Mouse (Mus musculus): ENCODE measurements at regions not wholly inside any gene's neighbourhood (a gene's known extent, or its start where the extent isn't known, plus 50 kb on each side); places are given as distances from the start of the nearest gene placed in this dataset.

DNA sequence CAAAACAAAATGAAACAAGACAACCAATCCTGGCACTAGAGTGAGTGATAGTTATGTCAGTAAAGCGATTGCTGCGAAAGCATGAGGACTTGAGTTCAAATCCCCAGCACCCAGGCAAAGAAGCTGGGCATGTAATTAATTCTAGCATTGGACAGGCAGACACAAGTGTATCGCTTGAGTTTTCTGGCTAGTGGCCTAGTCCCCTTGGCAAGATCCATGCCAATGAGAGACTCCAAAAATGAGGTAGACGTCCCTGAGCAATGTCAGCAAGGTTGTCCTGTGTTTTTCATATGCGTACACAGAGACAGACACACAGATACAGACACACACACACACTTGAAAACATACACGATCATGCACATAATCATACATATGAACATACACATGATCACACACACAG is 237.3 kb downstream of the Fgf9 start:
- Histone ChIP-seq H3K27ac (ENCODE audit: control insufficient read depth, low read depth, low read length) (no peak overlapping the region), H3K4me3 (ENCODE audit: control insufficient read depth in 1 of 2, insufficient read depth in 1 of 2, low read depth in 2 of 2, low read length in 2 of 2) (no peak overlapping the region), H3K79me2 (ENCODE audit: control insufficient read depth, insufficient read depth, low read length, poor library complexity) (no peaks in the 10 kb centered on the region), H3K9ac (ENCODE audit: control insufficient read depth, low read depth, low read length, poor library complexity, severe bottlenecking) (no peak overlapping the region), H3K36me3 (ENCODE audit: control insufficient read depth in 1 of 2, insufficient read depth in 2 of 2, low read length in 2 of 2) (no peaks in the 10 kb centered on the region), H3K27me3 (ENCODE audit: control insufficient read depth in 1 of 2, insufficient read depth in 2 of 2, low read length in 2 of 2) (no peaks in the 10 kb centered on the region), H3K4me1 (ENCODE audit: control insufficient read depth in 1 of 2, insufficient read depth in 2 of 2, low read length in 2 of 2) (no peaks in the 10 kb centered on the region), H3K9me3 (replicated peaks; ENCODE audit: insufficient read depth, low read length) (no peaks in the 10 kb centered on the region)
- DNase-seq (ENCODE audit: low read depth, low spot score), result no peak
- TF ChIP-seq UBTF (IDR thresholded peaks at IDR 0.05; ENCODE audit: borderline replicate concordance, insufficient read depth, low read depth, low read length), result no peak
- TF ChIP-seq MEF2A (IDR thresholded peaks at IDR 0.05; ENCODE audit: extremely low read depth, insufficient replicate concordance, low read depth, low read length, poor library complexity, severe bottlenecking), result no peak
- TF ChIP-seq RAD21 (IDR thresholded peaks at IDR 0.05; ENCODE audit: low read depth, low read length), result no peak
- TF ChIP-seq POLR2AphosphoS5 (IDR thresholded peaks at IDR 0.05; ENCODE audit: borderline replicate concordance, low read depth, low read length), result no peak
- TF ChIP-seq KAT2A (conservative IDR thresholded peaks at IDR 0.05; ENCODE audit: low read depth, low read length), result no peak
- no peak for TF ChIP-seq HCFC1 (IDR thresholded peaks at IDR 0.05; ENCODE audit: low read depth, low read length)
- no peak for TF ChIP-seq E2F4 (IDR thresholded peaks at IDR 0.05; ENCODE audit: borderline replicate concordance, low read depth, low read length)
- no peak for TF ChIP-seq POLR2A (IDR thresholded peaks at IDR 0.05; ENCODE audit: control insufficient read depth in 1 of 2, insufficient read depth in 1 of 2, low read depth in 1 of 2, low read length in 2 of 2, poor library complexity in 1 of 2)
- no peak for TF ChIP-seq TAL1 (IDR thresholded peaks at IDR 0.05; ENCODE audit: low read length)
- TF ChIP-seq ETS1 (IDR thresholded peaks at IDR 0.05; ENCODE audit: low read depth, low read length), result no peak
- TF ChIP-seq USF1 (IDR thresholded peaks at IDR 0.05; ENCODE audit: low read depth, low read length), result no peak
- TF ChIP-seq ZKSCAN1 (IDR thresholded peaks at IDR 0.05; ENCODE audit: low read depth, low read length), result no peak
- TF ChIP-seq ZMIZ1 (IDR thresholded peaks at IDR 0.05; ENCODE audit: low read depth, low read length), result no peak

DNA sequence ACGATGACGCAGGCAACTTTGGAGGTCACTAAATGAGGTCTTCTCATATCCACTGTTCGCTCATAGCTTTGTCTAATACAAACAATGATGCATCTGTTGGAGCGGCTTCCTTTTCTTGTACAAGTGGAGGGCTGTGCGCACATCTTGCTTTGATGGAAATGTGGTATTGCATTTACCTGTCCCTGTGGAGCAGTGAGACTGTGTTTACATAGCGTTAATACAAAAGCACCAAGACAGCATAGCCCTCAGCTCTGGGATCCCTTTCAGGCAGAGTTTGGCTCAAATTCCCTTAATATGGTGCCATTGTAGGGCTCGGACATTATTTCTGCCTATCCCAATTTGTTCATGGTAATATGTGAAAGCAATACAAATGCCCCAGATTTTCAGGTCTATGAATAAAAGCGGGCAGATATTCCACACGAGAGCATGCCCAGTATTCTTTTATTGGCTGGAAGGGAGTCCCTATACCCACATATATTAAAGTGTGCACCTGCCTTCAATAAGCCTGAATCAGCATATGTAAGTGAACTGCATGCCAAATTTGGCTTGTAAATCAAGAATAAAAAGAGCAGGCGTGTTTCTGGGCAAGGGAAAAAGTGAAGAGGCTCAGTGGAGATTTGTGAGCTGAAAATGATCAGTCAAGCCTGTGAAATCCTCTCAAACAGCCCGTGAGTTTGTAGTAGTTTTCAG is 236.6 kb downstream of the Fgf9 start:
- no peaks in the 10 kb centered on the region for H3K36me3 ChIP-seq (ENCODE audit: control insufficient read depth in 1 of 2, insufficient read depth in 2 of 2, low read length in 2 of 2)
- TF ChIP-seq GABPA (IDR thresholded peaks at IDR 0.05; ENCODE audit: low read depth, low read length), result no peak
- TF ChIP-seq GATA1 (IDR thresholded peaks at IDR 0.05; ENCODE audit: low read depth, low read length), result no peak
- no peak for TF ChIP-seq ELF1 (IDR thresholded peaks at IDR 0.05; ENCODE audit: low read depth, low read length)
- TF ChIP-seq JUND (IDR thresholded peaks at IDR 0.05; ENCODE audit: low read depth, low read length), result no peak
- TF ChIP-seq MYB (IDR thresholded peaks at IDR 0.05; ENCODE audit: low read depth, low read length), result no peak
- TF ChIP-seq RAD21 (IDR thresholded peaks at IDR 0.05; ENCODE audit: low read depth, low read length), result no peak
- TF ChIP-seq E2F4 (IDR thresholded peaks at IDR 0.05; ENCODE audit: borderline replicate concordance, low read depth, low read length), result no peak
- TF ChIP-seq ZNF384 (IDR thresholded peaks at IDR 0.05; ENCODE audit: low read depth, low read length), result no peak
- TF ChIP-seq HCFC1 (IDR thresholded peaks at IDR 0.05; ENCODE audit: low read depth, low read length), result no peak
- TF ChIP-seq ETS1 (IDR thresholded peaks at IDR 0.05; ENCODE audit: low read depth, low read length), result no peak
- no peak for TF ChIP-seq USF1 (IDR thresholded peaks at IDR 0.05; ENCODE audit: low read depth, low read length)
- no peak for TF ChIP-seq MXI1 (IDR thresholded peaks at IDR 0.05; ENCODE audit: low read depth, low read length)
- no peak for TF ChIP-seq CTCF (IDR thresholded peaks at IDR 0.05 in 2 of 3, conservative IDR thresholded peaks at IDR 0.05 in 1 of 3; ENCODE audit: control insufficient read depth in 1 of 3, insufficient read depth in 1 of 3, low read depth in 2 of 3, low read length in 3 of 3, poor library complexity in 1 of 3, severe bottlenecking in 1 of 3)
- no peak for TF ChIP-seq POLR2A (IDR thresholded peaks at IDR 0.05; ENCODE audit: control insufficient read depth in 1 of 2, insufficient read depth in 1 of 2, low read depth in 1 of 2, low read length in 2 of 2, poor library complexity in 1 of 2)
- TF ChIP-seq POLR2AphosphoS2 (IDR thresholded peaks at IDR 0.05; ENCODE audit: low read length), result no peak
- H3K27me3 ChIP-seq (ENCODE audit: control insufficient read depth in 1 of 2, insufficient read depth in 2 of 2, low read length in 2 of 2), result no peaks in the 10 kb centered on the region
- no peak overlapping the region for H3K9ac ChIP-seq (ENCODE audit: control insufficient read depth, low read depth, low read length, poor library complexity, severe bottlenecking)
- H3K79me2 ChIP-seq (ENCODE audit: control insufficient read depth, insufficient read depth, low read length, poor library complexity), result no peaks in the 10 kb centered on the region
- no peak for DNase-seq (ENCODE audit: low read depth, low spot score)
- H3K27ac ChIP-seq (ENCODE audit: control insufficient read depth, low read depth, low read length), result no peak overlapping the region
- H3K9me3 ChIP-seq (replicated peaks; ENCODE audit: insufficient read depth, low read length), result no peaks in the 10 kb centered on the region
- H3K4me1 ChIP-seq (ENCODE audit: control insufficient read depth in 1 of 2, insufficient read depth in 2 of 2, low read length in 2 of 2), result no peaks in the 10 kb centered on the region
- no peak overlapping the region for H3K4me3 ChIP-seq (ENCODE audit: control insufficient read depth in 1 of 2, insufficient read depth in 1 of 2, low read depth in 2 of 2, low read length in 2 of 2)

All from MEL (cell line).